Mouse (Mus musculus): Measurements from ENCODE around the gene Pus3. TPM values are rescaled to one million over a fixed set of nuclear protein-coding genes. Genes with fewer than 3 reads are reported as not detected.
A peak's percentile ranks its signal among the peaks of the same experiment; 100 is the strongest.

Pus3 gene
- polyA plus RNA-seq, 1 experiment from 2014 or later, result 14.4 TPM

GRCm38 (mm10) chr9:35545704-35546103 is 12.7 kb upstream of the Pus3 start:
- no peaks in the 10 kb centered on the region for H3K27me3 ChIP-seq (ENCODE audit: control insufficient read depth, insufficient read depth, low read length)
- H3K4me1 ChIP-seq (ENCODE audit: control insufficient read depth in 2 of 2, insufficient read depth in 2 of 2, low read length in 2 of 2), result no peaks in the 10 kb centered on the region; a peak in 1 of 4 replicates
- H3K9ac ChIP-seq (ENCODE audit: low read length), result no peak overlapping the region
- H3K36me3 ChIP-seq (ENCODE audit: control insufficient read depth, insufficient read depth, low read length), result no peaks in the 10 kb centered on the region
- no peak overlapping the region for H3K4me2 ChIP-seq (ENCODE audit: low read length)
- WGBS, result 57% methylated on average over 12 of the region's 12 CpGs
- no peak overlapping the region for H3K4me3 ChIP-seq (ENCODE audit: control insufficient read depth in 1 of 2, insufficient read depth in 1 of 2, low read depth in 1 of 2, low read length in 2 of 2)
- no peak overlapping the region for H3K27ac ChIP-seq (replicated peaks in 1 of 2; ENCODE audit: control insufficient read depth in 1 of 2, insufficient read depth in 1 of 2, low read depth in 2 of 2, low read length in 2 of 2)
- ATAC-seq (ENCODE audit: insufficient number of reproducible peaks, insufficient read depth, low FRiP score, low read depth), result no peak
- H3K9me3 ChIP-seq (ENCODE audit: control insufficient read depth, low read length), result no peaks in the 10 kb centered on the region

GRCm38 (mm10) chr9:35546745-35547144 is 11.7 kb upstream of the Pus3 start:
- Histone ChIP-seq H3K9ac (ENCODE audit: low read length) (no peak overlapping the region), H3K4me1 (ENCODE audit: control insufficient read depth in 2 of 2, insufficient read depth in 2 of 2, low read length in 2 of 2) (no peaks in the 10 kb centered on the region; a peak in 1 of 4 replicates), H3K27me3 (ENCODE audit: control insufficient read depth, insufficient read depth, low read length) (no peaks in the 10 kb centered on the region), H3K36me3 (ENCODE audit: control insufficient read depth, insufficient read depth, low read length) (no peaks in the 10 kb centered on the region), H3K4me2 (ENCODE audit: low read length) (no peak overlapping the region), H3K4me3 (ENCODE audit: control insufficient read depth in 1 of 2, insufficient read depth in 1 of 2, low read depth in 1 of 2, low read length in 2 of 2) (no peak overlapping the region), H3K9me3 (ENCODE audit: control insufficient read depth, low read length) (no peaks in the 10 kb centered on the region), H3K27ac (replicated peaks in 1 of 2; ENCODE audit: control insufficient read depth in 1 of 2, insufficient read depth in 1 of 2, low read depth in 2 of 2, low read length in 2 of 2) (no peak overlapping the region)
- WGBS, result 64% methylated on average over 9 of the region's 9 CpGs
- no peak for ATAC-seq (ENCODE audit: insufficient number of reproducible peaks, insufficient read depth, low FRiP score, low read depth)

- no peak overlapping the region for H3K9ac ChIP-seq (ENCODE audit: low read length)
- ATAC-seq (ENCODE audit: insufficient number of reproducible peaks, insufficient read depth, low FRiP score, low read depth), result no peak
- H3K27ac ChIP-seq (replicated peaks in 1 of 2; ENCODE audit: control insufficient read depth in 1 of 2, insufficient read depth in 1 of 2, low read depth in 2 of 2, low read length in 2 of 2), result no peak overlapping the region
- H3K4me1 ChIP-seq (ENCODE audit: control insufficient read depth in 2 of 2, insufficient read depth in 2 of 2, low read length in 2 of 2), result peaks cover 0 to 4% of the 10 kb centered on the region in 2 experiments; a peak in 2 of 4 replicates
- no peaks in the 10 kb centered on the region for H3K27me3 ChIP-seq (ENCODE audit: control insufficient read depth, insufficient read depth, low read length)
- H3K4me2 ChIP-seq (ENCODE audit: low read length), result no peak overlapping the region
- H3K36me3 ChIP-seq (ENCODE audit: control insufficient read depth, insufficient read depth, low read length), result no peaks in the 10 kb centered on the region
- 78% methylated on average over 9 of the region's 9 CpGs for WGBS
- H3K4me3 ChIP-seq (ENCODE audit: control insufficient read depth in 1 of 2, insufficient read depth in 1 of 2, low read depth in 1 of 2, low read length in 2 of 2), result no peak overlapping the region
- no peaks in the 10 kb centered on the region for H3K9me3 ChIP-seq (ENCODE audit: control insufficient read depth, low read length)
Observed at GRCm38 (mm10) chr9:35548455-35548854, 9.9 kb upstream of the Pus3 start.

GRCm38 (mm10) chr9:35556494-35557102 is 1.8 kb upstream of the Pus3 start:
- no peaks in the 10 kb centered on the region for H3K9me3 ChIP-seq (ENCODE audit: control insufficient read depth, low read length)
- no peak overlapping the region for H3K9ac ChIP-seq (ENCODE audit: low read length)
- H3K36me3 ChIP-seq (ENCODE audit: control insufficient read depth, insufficient read depth, low read length), result peaks cover 8% of the 10 kb centered on the region
- H3K4me3 ChIP-seq (ENCODE audit: control insufficient read depth in 1 of 2, insufficient read depth in 1 of 2, low read depth in 1 of 2, low read length in 2 of 2), result no peak overlapping the region
- H3K27ac ChIP-seq (replicated peaks in 1 of 2; ENCODE audit: control insufficient read depth in 1 of 2, insufficient read depth in 1 of 2, low read depth in 2 of 2, low read length in 2 of 2), result no peak overlapping the region
- H3K27me3 ChIP-seq (ENCODE audit: control insufficient read depth, insufficient read depth, low read length), result peaks cover 10% of the 10 kb centered on the region
- H3K4me2 ChIP-seq (ENCODE audit: low read length), result no peak overlapping the region
- no peak for ATAC-seq (ENCODE audit: insufficient number of reproducible peaks, insufficient read depth, low FRiP score, low read depth)
- peaks cover 11 to 23% of the 10 kb centered on the region in 2 experiments for H3K4me1 ChIP-seq (ENCODE audit: control insufficient read depth in 2 of 2, insufficient read depth in 2 of 2, low read length in 2 of 2)
- 46% methylated on average over 12 of the region's 12 CpGs for WGBS

GRCm38 (mm10) chr9:35559009-35559890 is 855 bp downstream of the Pus3 start:
- Histone ChIP-seq H3K27ac (replicated peaks in 1 of 2; ENCODE audit: control insufficient read depth in 1 of 2, insufficient read depth in 1 of 2, low read depth in 2 of 2, low read length in 2 of 2) (peak overlapping the region; percentile 66 to 84), H3K27me3 (ENCODE audit: control insufficient read depth, insufficient read depth, low read length) (peaks cover 10% of the 10 kb centered on the region), H3K4me3 (ENCODE audit: control insufficient read depth in 1 of 2, insufficient read depth in 1 of 2, low read depth in 1 of 2, low read length in 2 of 2) (peak overlapping the region; percentile 83), H3K9me3 (ENCODE audit: control insufficient read depth, low read length) (no peaks in the 10 kb centered on the region), H3K4me2 (ENCODE audit: low read length) (peak overlapping the region; percentile 99), H3K9ac (ENCODE audit: low read length) (peak overlapping the region; percentile 76), H3K4me1 (ENCODE audit: control insufficient read depth in 2 of 2, insufficient read depth in 2 of 2, low read length in 2 of 2) (peaks cover 6 to 15% of the 10 kb centered on the region in 2 experiments; a peak in 3 of 4 replicates), H3K36me3 (ENCODE audit: control insufficient read depth, insufficient read depth, low read length) (peaks cover 27% of the 10 kb centered on the region)
- peak; percentile 68; the same call in 1 of the 2 replicates for ATAC-seq (ENCODE audit: insufficient number of reproducible peaks, insufficient read depth, low FRiP score, low read depth)
- 3% methylated on average over 31 of the region's 31 CpGs for WGBS

GRCm38 (mm10) chr9:35561076-35561475 is 2.7 kb downstream of the Pus3 start:
- no peak for ATAC-seq (ENCODE audit: insufficient number of reproducible peaks, insufficient read depth, low FRiP score, low read depth)
- WGBS, result 94% methylated on average over 11 of the region's 11 CpGs
- Histone ChIP-seq H3K27me3 (ENCODE audit: control insufficient read depth, insufficient read depth, low read length) (peaks cover 10% of the 10 kb centered on the region), H3K27ac (replicated peaks in 1 of 2; ENCODE audit: control insufficient read depth in 1 of 2, insufficient read depth in 1 of 2, low read depth in 2 of 2, low read length in 2 of 2) (no peak overlapping the region), H3K9ac (ENCODE audit: low read length) (no peak overlapping the region), H3K4me3 (ENCODE audit: control insufficient read depth in 1 of 2, insufficient read depth in 1 of 2, low read depth in 1 of 2, low read length in 2 of 2) (no peak overlapping the region), H3K36me3 (ENCODE audit: control insufficient read depth, insufficient read depth, low read length) (peaks cover 39% of the 10 kb centered on the region), H3K4me2 (ENCODE audit: low read length) (no peak overlapping the region), H3K4me1 (ENCODE audit: control insufficient read depth in 2 of 2, insufficient read depth in 2 of 2, low read length in 2 of 2) (peaks cover 6 to 22% of the 10 kb centered on the region in 2 experiments; a peak in 3 of 4 replicates), H3K9me3 (ENCODE audit: control insufficient read depth, low read length) (no peaks in the 10 kb centered on the region)

GRCm38 (mm10) chr9:35561583-35561982 is 3.2 kb downstream of the Pus3 start:
- Histone ChIP-seq H3K27ac (replicated peaks in 1 of 2; ENCODE audit: control insufficient read depth in 1 of 2, insufficient read depth in 1 of 2, low read depth in 2 of 2, low read length in 2 of 2) (no peak overlapping the region), H3K4me3 (ENCODE audit: control insufficient read depth in 1 of 2, insufficient read depth in 1 of 2, low read depth in 1 of 2, low read length in 2 of 2) (no peak overlapping the region), H3K27me3 (ENCODE audit: control insufficient read depth, insufficient read depth, low read length) (peaks cover 9% of the 10 kb centered on the region), H3K9me3 (ENCODE audit: control insufficient read depth, low read length) (no peaks in the 10 kb centered on the region), H3K9ac (ENCODE audit: low read length) (no peak overlapping the region), H3K36me3 (ENCODE audit: control insufficient read depth, insufficient read depth, low read length) (peaks cover 44% of the 10 kb centered on the region), H3K4me1 (ENCODE audit: control insufficient read depth in 2 of 2, insufficient read depth in 2 of 2, low read length in 2 of 2) (peaks cover 6 to 22% of the 10 kb centered on the region in 2 experiments; a peak in 3 of 4 replicates), H3K4me2 (ENCODE audit: low read length) (no peak overlapping the region)
- no peak for ATAC-seq (ENCODE audit: insufficient number of reproducible peaks, insufficient read depth, low FRiP score, low read depth)
- WGBS, result 82% methylated on average over 6 of the region's 6 CpGs
